Mouse (Mus musculus) kidney, postnatal 36 days (tissue): ENCODE measurements around the gene Abca1.

Experiments used
- DNase-seq, 2 experiments: peaks; one replicate each; pipeline ENCODE4 v3.0.0; 2021 to 2022; ENCODE audit warnings: mixed read lengths in 2 of 2

Abca1 gene

GRCm38 (mm10) chr4:53120038-53120685 is 39.5 kb downstream of the Abca1 start:
- DNase-seq, result no peak

DNA sequence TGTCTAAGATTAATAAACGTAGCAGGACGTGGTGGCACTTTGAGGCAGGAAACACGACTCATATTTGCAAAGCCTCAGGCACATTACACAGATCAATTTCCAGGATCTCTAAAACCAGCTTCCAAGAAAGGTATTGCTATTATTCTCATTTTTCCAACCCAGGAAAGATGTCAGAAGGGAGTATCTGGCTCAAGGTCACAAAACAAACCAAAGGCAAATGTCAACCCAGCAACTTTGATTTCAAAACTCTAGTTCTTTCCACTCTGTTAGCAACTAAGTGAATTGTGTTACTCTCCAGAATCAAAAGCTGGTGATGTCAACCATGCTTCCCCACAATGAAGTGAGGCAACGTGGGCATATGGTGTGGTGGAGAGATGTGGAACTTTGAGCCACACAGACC is 41.1 kb downstream of the Abca1 start:
- no peak for DNase-seq

DNA sequence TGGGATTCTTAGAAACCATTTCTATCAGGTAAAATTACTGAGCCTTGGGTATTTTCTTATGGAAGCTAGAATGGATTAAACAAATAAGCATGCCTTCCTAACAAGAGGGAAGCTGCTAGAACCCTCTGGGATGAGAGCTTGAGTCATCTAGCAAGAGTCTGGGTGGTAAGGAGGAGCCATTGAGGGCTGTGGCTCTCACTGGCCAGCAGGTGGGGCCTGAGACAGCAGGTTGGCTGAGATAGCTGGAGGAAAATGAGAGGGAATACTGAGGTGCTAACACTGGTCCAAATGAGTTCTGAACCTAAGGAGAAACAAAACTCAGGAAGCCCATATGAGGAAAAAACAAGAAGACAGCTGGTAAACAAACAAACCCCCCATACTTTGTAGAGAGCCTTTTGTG is 42.1 kb downstream of the Abca1 start:
- DNase-seq, result peak; percentile 33 to 69

DNA sequence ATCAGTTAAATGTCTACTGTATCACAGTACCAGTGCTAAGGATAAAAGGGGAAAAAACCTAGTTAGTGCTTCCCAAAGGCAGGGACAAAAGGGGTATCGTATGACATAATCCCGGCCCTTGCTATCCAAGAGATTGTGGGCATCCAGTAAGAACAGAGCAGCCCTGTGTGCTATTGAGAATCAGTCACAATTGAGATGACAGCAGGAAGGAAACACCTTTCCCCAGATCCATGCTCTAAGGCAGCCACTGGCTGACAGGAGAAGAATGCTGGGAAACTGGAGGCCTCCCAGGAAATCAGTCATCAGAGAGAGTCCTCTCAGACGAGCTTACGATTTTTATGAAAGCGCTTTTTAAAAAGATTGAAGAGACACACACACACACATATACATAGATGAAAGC is 42.6 kb downstream of the Abca1 start:
- peak; percentile 59 to 60 for DNase-seq

- peak; percentile 38 to 56 for DNase-seq
Observed at GRCm38 (mm10) chr4:53115866-53116265, 43.8 kb downstream of the Abca1 start.

DNA sequence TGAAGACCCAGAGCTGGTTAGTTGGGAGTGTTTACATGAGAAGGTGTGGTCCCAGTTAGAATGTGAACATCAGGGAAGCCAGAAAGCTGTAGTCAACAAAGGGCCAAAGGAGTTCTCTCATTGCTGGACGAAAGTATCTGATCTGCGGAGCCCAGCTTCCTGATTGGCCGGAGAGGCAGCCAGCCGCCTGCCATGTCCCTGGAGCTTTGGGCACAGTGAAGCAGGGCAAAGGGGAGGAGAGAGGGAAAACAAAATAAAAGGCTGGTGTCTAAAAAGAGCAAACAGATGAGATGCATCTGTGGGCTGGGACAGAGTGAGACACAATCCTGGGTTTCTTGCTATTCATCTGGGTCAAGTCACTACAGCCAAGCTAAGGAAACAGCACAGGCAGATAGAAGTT is 44.3 kb downstream of the Abca1 start:
- DNase-seq, result no peak

- DNase-seq, result peak; percentile 23 to 48
Observed at GRCm38 (mm10) chr4:53111919-53112355, 47.8 kb downstream of the Abca1 start.

- peak; percentile 30 to 34 for DNase-seq
Observed at GRCm38 (mm10) chr4:53110356-53110755, 49.3 kb downstream of the Abca1 start.

DNA sequence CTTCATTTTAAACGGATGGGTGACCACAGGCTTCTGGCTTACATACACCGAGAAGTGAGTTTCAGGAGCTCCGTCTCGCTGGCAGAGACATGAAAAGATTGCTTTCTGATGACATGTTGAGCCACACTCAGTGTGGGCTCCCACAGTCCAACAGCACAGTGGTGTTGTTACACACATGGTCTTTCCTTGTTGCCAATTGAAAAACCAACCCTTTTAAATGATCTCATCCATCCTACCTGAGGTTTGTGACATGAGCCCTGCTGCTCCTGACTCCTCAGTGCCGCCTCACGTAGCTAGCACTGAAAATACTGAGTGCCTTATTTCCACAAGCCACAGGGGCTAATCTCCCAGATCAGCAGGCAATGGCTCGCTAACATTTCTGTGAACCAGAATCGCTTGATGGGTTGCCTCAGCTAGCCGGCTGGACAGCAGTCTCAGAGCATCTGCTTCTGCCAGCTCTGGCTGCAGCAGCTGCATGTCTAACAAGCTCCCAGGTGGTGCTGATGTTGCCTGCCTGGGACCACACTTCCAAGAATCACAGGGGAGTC is 50.2 kb downstream of the Abca1 start:
- DNase-seq, result no peak

GRCm38 (mm10) chr4:53108194-53108593 is 51.5 kb downstream of the Abca1 start:
- DNase-seq, result no peak

GRCm38 (mm10) chr4:53106732-53107131 is 53.0 kb downstream of the Abca1 start:
- no peak for DNase-seq

DNA sequence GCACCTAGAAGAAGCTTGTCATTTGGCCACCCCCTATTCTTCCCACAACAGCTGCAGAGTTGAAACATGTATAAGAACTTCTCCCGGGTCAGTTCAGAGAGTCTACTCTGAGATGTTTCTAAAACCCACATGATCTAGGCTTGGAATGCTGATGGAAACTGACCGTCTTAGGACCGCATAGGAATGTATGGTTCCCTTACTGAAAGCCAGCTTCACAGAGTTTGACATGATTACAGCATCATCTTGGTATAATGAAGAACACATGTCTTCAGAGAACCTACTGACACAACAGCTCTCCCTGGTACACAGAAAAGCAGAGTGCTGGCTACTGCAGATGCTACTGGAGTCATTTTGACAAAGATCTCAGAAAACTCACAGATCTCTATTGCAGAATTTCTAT is 53.6 kb downstream of the Abca1 start:
- DNase-seq, result no peak

DNA sequence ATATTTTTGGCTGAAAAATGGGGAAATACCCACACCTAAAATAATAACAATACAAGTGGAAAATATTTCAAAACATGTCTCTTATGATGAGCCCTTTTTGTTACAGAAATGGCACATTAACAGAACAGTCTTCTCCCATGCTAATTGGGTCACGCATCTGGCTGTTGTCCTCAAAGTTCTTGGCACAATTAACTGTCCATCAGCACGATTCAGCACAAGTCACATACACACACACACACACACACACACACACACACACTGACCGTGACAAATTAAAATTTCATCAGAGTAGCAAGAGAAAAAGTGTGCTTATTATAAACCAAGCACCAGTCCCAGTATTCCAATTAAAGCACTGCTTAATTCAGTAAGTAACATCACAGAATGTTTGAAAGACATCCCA is 55.1 kb downstream of the Abca1 start:
- DNase-seq, result no peak

GRCm38 (mm10) chr4:53102529-53102928 is 57.2 kb downstream of the Abca1 start:
- DNase-seq, result no peak

DNA sequence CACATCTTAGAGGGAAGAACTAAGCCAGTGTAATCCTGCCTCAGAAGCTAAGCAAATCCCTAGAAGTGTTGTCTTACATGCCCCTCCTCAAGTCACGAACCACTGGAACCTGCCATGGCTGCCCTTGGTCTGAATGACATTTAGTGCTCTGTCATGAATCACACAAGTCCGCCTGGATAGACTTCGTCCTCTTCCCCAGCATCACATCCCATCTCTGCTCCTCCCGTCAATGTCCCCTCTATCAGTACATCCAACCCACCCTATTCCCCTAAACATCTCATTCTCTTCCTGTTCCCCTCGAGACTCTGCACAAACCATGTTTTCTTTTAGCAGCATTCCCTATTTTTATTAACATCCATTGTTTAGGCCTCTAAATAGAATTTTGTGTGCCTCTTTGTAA is 58.4 kb downstream of the Abca1 start:
- no peak for DNase-seq

DNA sequence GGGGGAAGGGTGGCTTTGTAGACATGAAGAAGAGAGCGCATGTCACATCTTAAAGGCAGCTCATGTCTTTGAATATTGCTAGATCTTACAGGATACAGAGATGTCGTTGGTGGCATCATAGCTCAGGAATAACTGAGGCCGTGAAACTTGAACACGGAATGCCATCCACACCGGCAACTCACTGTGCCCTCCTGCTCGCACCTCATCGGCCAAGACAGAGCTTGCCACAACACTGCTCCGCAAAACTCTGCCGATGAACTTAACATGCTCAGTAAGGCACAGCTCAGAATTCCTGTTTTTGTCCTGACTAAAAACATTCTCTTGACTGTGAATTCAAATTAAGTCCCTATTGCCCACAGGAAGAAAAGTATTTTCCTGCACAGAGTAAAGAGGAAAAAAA is 59.2 kb downstream of the Abca1 start:
- DNase-seq, result no peak

DNA sequence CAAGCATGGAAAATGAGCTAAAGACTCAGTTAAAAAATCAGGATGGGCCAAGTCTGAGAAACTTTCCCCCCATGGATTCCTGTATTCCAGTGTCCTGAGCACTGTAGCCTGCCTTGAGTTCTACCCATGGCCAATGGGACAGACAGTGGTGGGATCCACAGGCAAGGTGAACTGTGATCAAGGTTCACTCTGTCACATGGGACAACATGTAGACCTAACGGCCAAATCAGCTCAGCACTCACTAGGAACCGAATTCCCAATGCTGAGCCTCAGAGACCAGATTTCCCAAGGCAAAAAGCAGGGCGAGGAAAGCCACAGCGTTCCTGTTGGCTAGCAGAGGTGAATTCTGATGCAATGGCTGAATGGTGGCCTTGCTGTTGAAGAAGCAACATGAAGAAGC is 64.8 kb downstream of the Abca1 start:
- no peak for DNase-seq

GRCm38 (mm10) chr4:53094331-53094730 is 65.4 kb downstream of the Abca1 start:
- peak; percentile 74 to 84 for DNase-seq

- no peak for DNase-seq
Observed at GRCm38 (mm10) chr4:53093615-53094014, 66.1 kb downstream of the Abca1 start.

GRCm38 (mm10) chr4:53089641-53090040 is 70.1 kb downstream of the Abca1 start:
- DNase-seq, result peak; percentile 80 to 86

- DNase-seq, result no peak
Observed at GRCm38 (mm10) chr4:53088999-53089398, 70.7 kb downstream of the Abca1 start.

- DNase-seq, result peak; percentile 60 to 73
Observed at GRCm38 (mm10) chr4:53086636-53087035, 73.1 kb downstream of the Abca1 start.

- no peak for DNase-seq
Observed at GRCm38 (mm10) chr4:53085634-53086033, 74.1 kb downstream of the Abca1 start.

GRCm38 (mm10) chr4:53083071-53083470 is 76.6 kb downstream of the Abca1 start:
- DNase-seq, result no peak

- DNase-seq, result peak in 1 of 2 experiments; percentile 37
Observed at GRCm38 (mm10) chr4:53082451-53082850, 77.2 kb downstream of the Abca1 start.
